Mouse (Mus musculus) WW6 (cell line): ENCODE results near the gene Fam83g.

Experiments used
- DNase-seq: peaks from one replicate; pipeline ENCODE4 v3.0.0-alpha.2; 2013; ENCODE audit warnings: low read depth, low spot score

Gene Fam83g

GRCm38 (mm10) chr11:61715130-61715529 is 31.2 kb downstream of the Fam83g start:
- DNase-seq, result no peak

DNA sequence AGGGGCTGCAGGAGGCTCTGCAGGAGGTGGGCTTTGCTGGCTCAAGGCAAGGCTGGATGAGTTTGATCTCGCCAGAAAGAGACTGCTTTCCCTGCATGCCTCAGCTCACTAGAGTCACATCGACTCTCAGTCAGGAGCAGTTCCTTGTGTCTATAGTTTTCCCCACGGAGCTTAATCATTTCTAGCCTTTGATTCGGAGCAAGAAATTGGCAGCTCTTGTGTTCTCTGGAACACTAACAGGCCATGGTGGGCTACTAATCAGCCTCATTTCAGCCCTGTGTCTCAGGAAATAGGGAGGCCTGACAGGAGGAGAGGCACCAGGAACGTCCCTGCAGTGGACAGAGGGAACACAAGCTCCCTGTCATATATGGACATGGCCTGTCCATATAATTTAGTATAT is 34.1 kb downstream of the Fam83g start:
- DNase-seq, result no peak

DNA sequence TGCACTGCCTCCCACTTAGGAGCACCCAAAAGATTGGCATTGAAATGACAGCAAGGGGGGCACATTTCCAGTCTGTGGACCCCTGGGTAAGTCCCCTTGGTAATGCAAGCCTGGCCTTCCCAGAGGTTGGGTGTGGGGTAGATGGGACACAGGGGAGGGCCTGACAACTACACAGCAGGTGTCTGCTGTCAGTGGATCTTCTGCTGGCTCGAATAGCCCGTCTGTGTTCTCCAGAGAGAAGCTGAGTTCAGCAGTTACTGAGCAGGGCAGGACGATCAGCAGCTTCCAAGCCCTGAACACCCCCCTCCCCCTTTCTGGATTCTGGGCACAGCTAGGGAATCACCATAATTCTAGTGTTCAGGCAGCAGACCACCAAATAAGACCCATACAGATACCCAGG is 35.5 kb downstream of the Fam83g start:
- DNase-seq, result no peak

DNA sequence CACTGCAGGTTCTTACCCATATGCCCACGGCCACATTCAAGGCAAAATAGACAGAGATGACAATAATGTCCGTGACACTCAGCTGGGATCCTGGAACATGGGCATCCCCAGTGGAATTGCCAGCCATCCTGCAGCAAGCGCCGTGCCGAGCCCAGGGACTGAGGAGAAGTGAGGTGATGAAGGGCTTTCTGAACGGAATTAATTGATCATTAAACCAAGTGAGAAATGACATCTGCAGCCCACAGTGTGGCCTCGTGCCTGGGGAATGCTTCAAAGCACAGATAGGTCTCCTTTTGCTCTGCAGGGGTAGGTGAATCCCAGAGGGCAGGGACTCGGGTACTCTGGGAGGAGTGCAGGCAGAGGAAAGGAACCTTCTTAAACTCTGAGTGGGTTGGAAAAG is 35.9 kb downstream of the Fam83g start:
- no peak for DNase-seq

DNA sequence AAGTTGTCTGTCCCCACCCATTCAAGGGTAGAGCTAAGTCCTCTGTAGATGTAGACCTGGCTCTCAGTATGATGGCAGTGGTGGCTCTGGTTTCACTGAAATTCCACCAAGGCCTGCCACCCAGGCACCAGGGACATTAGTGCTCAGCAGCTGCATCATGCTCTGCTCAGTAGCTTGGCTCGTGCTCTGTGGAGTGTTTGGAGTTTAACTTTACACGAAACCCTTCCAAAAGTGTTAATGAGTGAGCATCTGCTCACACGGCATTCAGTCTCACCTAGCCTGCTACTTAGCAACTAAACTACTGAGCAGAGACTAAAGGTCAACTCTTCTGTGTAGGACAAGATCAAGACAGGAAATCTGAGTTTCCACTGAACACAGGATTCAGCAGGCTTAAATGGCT is 36.7 kb downstream of the Fam83g start, which contains the start of gene Slc5a10:
Gene Slc5a10, minus strand, starts transcription at position 191 of the 400 bp plus-strand sequence.
- no peak for DNase-seq

GRCm38 (mm10) chr11:61722077-61722476 is 38.2 kb downstream of the Fam83g start:
- no peak for DNase-seq

DNA sequence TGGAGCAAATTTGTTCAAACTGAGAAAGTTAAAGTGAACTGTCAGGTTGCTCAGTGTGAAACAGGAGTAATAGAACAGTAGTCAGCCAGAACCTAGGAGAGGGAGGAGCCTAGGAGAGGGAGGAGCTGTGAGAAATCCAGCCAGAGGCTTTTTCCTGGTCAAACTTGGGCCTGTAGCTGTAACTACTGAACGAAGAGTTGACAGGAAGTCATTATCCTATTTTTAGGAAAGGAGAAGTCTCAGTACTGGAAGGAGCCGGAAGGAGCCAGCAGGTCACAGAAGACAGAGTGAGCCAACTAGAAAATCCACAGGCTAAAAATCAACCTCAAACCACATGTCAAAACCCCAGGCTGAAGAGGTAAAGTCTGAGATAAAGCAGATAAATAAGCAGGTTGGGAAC is 44.1 kb downstream of the Fam83g start:
- no peak for DNase-seq

GRCm38 (mm10) chr11:61732672-61733071 is 48.8 kb downstream of the Fam83g start:
- DNase-seq, result no peak

- no peak for DNase-seq
Observed at GRCm38 (mm10) chr11:61737290-61737689, 53.4 kb downstream of the Fam83g start.

DNA sequence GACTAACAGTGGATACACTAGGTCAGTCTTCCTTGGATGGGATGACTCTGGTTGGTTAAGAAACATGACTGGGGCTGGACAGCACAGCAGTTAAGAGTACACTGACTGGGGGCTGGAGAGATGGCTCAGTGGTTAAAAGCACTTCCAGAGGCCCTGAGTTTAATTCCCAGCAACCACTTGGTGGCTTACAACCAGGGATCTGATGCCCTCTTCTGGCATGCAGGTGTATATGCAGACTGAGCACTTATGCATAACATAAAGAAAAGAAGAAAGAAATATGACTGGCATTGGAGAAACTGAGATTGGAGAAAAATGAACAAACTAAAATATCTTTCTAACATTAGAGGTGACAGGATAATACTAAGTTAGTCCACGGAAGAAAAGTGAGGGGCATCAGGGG is 56.6 kb downstream of the Fam83g start:
- no peak for DNase-seq

DNA sequence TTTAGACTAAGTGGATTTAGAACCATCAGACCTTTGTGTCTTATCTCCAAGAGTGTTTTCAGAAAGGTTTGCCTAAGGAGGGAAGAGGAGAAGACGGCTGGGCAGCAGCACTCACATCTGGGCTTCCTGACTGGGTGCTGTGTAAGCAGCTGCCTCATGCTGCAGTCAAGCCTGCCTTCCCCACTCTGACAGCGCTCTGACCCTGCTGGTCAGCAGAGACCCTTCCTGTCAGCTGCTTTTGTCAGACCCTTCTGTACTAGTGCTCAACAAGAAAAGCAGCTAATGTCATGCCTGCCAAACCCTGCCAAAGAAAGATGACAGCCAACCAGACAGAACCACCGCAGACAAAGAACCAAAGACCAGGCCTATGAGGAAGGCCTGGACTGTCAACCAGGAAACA is 59.9 kb downstream of the Fam83g start:
- DNase-seq, result no peak

- no peak for DNase-seq
Observed at GRCm38 (mm10) chr11:61744460-61744859, 60.6 kb downstream of the Fam83g start.

DNA sequence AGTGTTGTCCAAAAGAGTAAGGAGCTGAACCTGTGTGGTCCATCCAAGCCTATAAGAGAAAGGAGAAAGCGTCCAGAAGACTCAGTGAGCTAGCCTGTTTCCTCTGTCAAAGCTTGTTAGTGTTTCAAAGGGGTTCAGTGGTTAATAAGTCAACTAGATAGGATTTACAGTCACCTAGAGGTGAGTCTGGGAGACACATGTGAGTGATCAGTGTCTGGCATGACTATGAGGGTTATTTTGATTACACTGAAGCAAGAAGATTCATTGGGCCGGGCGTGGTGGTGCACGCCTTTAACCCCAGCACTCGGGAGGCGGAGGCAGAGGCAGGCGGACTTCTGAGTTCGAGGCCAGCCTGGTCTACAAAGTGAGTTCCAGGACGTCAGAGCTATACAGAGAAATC is 61.9 kb downstream of the Fam83g start:
- no peak for DNase-seq

DNA sequence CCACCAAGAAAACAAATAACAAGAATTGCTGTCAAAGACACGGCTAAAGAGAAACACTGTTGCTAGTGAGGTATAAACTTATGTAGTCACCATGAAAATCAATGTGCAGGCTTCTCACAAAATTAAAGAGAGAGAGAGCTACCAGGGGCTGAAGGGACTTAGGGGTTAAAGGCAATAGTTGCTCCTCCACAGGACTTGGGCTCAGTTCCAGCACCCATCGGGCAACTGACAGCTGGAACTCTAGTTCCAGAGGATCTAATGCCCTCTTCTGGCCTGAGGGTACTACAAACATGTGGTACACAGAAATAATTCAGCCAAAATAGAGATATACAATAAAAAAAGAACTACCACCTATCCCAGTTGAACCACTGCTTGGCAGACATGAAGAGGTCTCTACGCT is 63.3 kb downstream of the Fam83g start:
- DNase-seq, result no peak

GRCm38 (mm10) chr11:61751612-61752011 is 67.7 kb downstream of the Fam83g start:
- no peak for DNase-seq

DNA sequence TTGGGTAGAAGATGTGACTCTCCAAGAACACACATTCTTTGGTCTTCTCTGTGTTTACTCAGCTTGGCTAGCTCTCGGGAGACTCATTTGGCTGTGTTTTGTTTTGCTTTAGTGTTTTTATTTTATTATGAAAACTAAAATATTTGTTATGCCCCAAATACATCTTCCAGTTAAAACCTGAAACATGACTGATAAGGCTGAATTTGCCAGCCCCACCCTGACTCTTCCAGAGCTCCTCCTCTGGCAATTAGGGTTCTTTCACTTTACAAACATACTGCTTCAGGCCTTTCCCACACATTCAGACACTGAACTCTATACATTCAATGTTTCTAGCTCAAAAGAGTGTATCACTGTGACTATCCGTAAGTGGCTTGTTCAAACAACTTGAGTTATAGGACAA is 73.3 kb downstream of the Fam83g start:
- no peak for DNase-seq
